8 mouse cellular contexts compared by ENCODE assay signal in genomic region chr1:151096079-151096478, GRCm38 (mm10).
DNase-seq lines count a peak whose midpoint lies in the region; ATAC-seq and TF ChIP-seq lines count a peak whose summit lies in the region.

No protein-coding gene starts in this region.

- 25% methylated on average over 9 of the region's 9 CpGs for WGBS in kidney, adult 2 months

- H3K36me3 ChIP-seq in kidney, adult 2 months (ENCODE audit: control insufficient read depth, insufficient read depth, low read length) = no peaks in the 10 kb centered on the region
- peaks cover 3% of the 10 kb centered on the region; the same call in 1 of the 2 replicates for H3K36me3 ChIP-seq in erythroblast, embryonic 14.5 days (ENCODE audit: control insufficient read depth)

- H3K4me1 ChIP-seq in kidney, adult 2 months (ENCODE audit: control insufficient read depth, insufficient read depth, low read length) = peaks cover 11% of the 10 kb centered on the region; the same call in 1 of the 2 replicates
- peaks cover 67% of the 10 kb centered on the region for H3K4me1 ChIP-seq in erythroblast, embryonic 14.5 days (ENCODE audit: control insufficient read depth)

- TF ChIP-seq POLR2A in kidney, adult 2 months (IDR thresholded peaks at IDR 0.05; ENCODE audit: low read depth, low read length) = no peak

- peak; percentile 27 for DNase-seq in kidney, adult 2 months
- DNase-seq in kidney, postnatal 36 days = no peak
- peak; percentile 65 for DNase-seq in induced T-regulatory cell, adult 2 months (ENCODE audit: low read depth)
- peak; percentile 41 to 52 for DNase-seq in thymus, postnatal 36 days
- no peak for DNase-seq in Muller cell, postnatal 12 days (ENCODE audit: inconsistent ontology term)
- DNase-seq in urinary bladder, postnatal 36 days (ENCODE audit: low spot score in 2 of 2) = no peak

- no peak overlapping the region for H3K4me3 ChIP-seq in kidney, adult 2 months (ENCODE audit: insufficient read depth, low read depth, low read length)
- peak overlapping the region; percentile 43 for H3K4me3 ChIP-seq in erythroblast, embryonic 14.5 days (replicated peaks)

- H3K27ac ChIP-seq in kidney, adult 2 months (ENCODE audit: insufficient read depth, low read depth, low read length) = no peak overlapping the region

- TF ChIP-seq CTCF in kidney, adult 2 months (conservative IDR thresholded peaks at IDR 0.05; ENCODE audit: insufficient read depth, insufficient read length, low read depth, low read length) = no peak

- peaks cover 6% of the 10 kb centered on the region for H3K9me3 ChIP-seq in erythroblast, embryonic 14.5 days (ENCODE audit: control insufficient read depth, low read length)

- ATAC-seq in megakaryocyte-erythroid progenitor cell, adult 5-6 weeks (replicated peaks; ENCODE audit: low FRiP score, low TSS enrichment, poor library complexity, severe bottlenecking) = peak; percentile 83

- H3K27me3 ChIP-seq in kidney, adult 2 months (replicated peaks; ENCODE audit: control insufficient read depth, insufficient read depth, low read length) = no peaks in the 10 kb centered on the region
- H3K27me3 ChIP-seq in erythroblast, embryonic 14.5 days (ENCODE audit: control insufficient read depth) = no peaks in the 10 kb centered on the region

Comparison
In these comparisons a context has a peak if more than half of its experiments do, and no peak if none do; other contexts are left out.
1. DNase-seq: peak in kidney, adult 2 months (single experiment), induced T-regulatory cell, adult 2 months (single experiment) and thymus, postnatal 36 days (2 of 2); none in kidney, postnatal 36 days (0 of 2), Muller cell, postnatal 12 days (single experiment) and urinary bladder, postnatal 36 days (0 of 2).